Mouse (Mus musculus): ENCODE measurements around the gene Stac2.

GRCm38 (mm10) chr11:98021565-98022252 lies 31.6 kb downstream of the Stac2 start:
- TF ChIP-seq POLR2A (IDR thresholded peaks at IDR 0.05; ENCODE audit: low read depth, low read length) = no peak
- no peak for TF ChIP-seq CTCF (IDR thresholded peaks at IDR 0.05; ENCODE audit: extremely low read depth, insufficient read length, insufficient replicate concordance, low read depth, low read length)

Data from small intestine, adult 2 months (tissue).